Mouse (Mus musculus) myocyte (in vitro differentiated cells): ENCODE data around the gene Ssx2ip. TPM values are rescaled to one million over a fixed set of nuclear protein-coding genes. Genes with fewer than 3 reads are reported as not detected.

Experiments used
- H3K27me3 ChIP-seq: one replicate; pipeline ENCODE4 v1.6.1; 2011; ENCODE audit not compliant: control insufficient read depth, insufficient read depth, insufficient read length
- H3K36me3 ChIP-seq: one replicate; pipeline ENCODE4 v1.6.1; 2011; ENCODE audit not compliant: control insufficient read depth, insufficient read depth
- H3K4me2 ChIP-seq: one replicate; pipeline ENCODE4 v1.6.1; 2011; ENCODE audit warnings: low read depth, control low read depth
- H3K4me3 ChIP-seq: one replicate; pipeline ENCODE4 v1.5.1; 2011; ENCODE audit warnings: mild to moderate bottlenecking, control low read depth, moderate library complexity
- H3K79me2 ChIP-seq: one replicate; pipeline ENCODE4 v1.6.1; 2011; ENCODE audit not compliant: control insufficient read depth, insufficient read depth
- H3ac ChIP-seq: one replicate; pipeline ENCODE4 v1.6.1; 2011; ENCODE audit not compliant: control insufficient read depth, insufficient read length
- CEBPB ChIP-seq: IDR thresholded peaks from 2 replicates; pipeline ENCODE4 v1.6.1; 2011; ENCODE audit warnings: mild to moderate bottlenecking, moderate library complexity; ENCODE audit not compliant: poor library complexity, insufficient read depth, severe bottlenecking
- E2F4 ChIP-seq: IDR thresholded peaks from one replicate; pipeline ENCODE4 v1.6.1; 2011; ENCODE audit warnings: mild to moderate bottlenecking, control low read depth, moderate library complexity; ENCODE audit not compliant: insufficient read depth
- MAX ChIP-seq: IDR thresholded peaks from one replicate; pipeline ENCODE4 v1.6.1; 2011; ENCODE audit warnings: low read depth, mild to moderate bottlenecking, control low read depth
- MYOD1 ChIP-seq, 3 experiments: IDR thresholded peaks; one replicate each; pipeline ENCODE4 v1.6.1; 2011; ENCODE audit warnings: control low read depth in 2 of 3, low read depth in 2 of 3, mild to moderate bottlenecking in 2 of 3, moderate library complexity in 1 of 3; ENCODE audit not compliant: insufficient read length in 2 of 3, control insufficient read depth in 1 of 3
- MYOG ChIP-seq, 3 experiments: IDR thresholded peaks; one replicate each; pipeline ENCODE4 v1.6.1; 2011; ENCODE audit warnings: control low read depth in 2 of 3, low read depth in 2 of 3, mild to moderate bottlenecking in 2 of 3; ENCODE audit not compliant: insufficient read length in 2 of 3, control insufficient read depth in 1 of 3, insufficient read depth in 1 of 3
- POLR2A ChIP-seq: IDR thresholded peaks from one replicate; pipeline ENCODE4 v1.6.1; 2011; ENCODE audit warnings: low read depth, mild to moderate bottlenecking, control low read depth, moderate library complexity; ENCODE audit not compliant: insufficient read length
- POLR2AphosphoS2 ChIP-seq: IDR thresholded peaks from one replicate; pipeline ENCODE4 v1.6.1; 2011; ENCODE audit warnings: low read depth, control low read depth; ENCODE audit not compliant: insufficient read length
- REST ChIP-seq: IDR thresholded peaks from one replicate; pipeline ENCODE4 v1.6.1; 2011; ENCODE audit warnings: mild to moderate bottlenecking, control low read depth, moderate library complexity; ENCODE audit not compliant: insufficient read depth, insufficient read length
- SRF ChIP-seq: IDR thresholded peaks from one replicate; pipeline ENCODE4 v1.6.1; 2011; ENCODE audit warnings: low read depth; ENCODE audit not compliant: control insufficient read depth, insufficient read length
- TCF12 ChIP-seq: IDR thresholded peaks from one replicate; pipeline ENCODE4 v1.6.1; 2011; ENCODE audit warnings: mild to moderate bottlenecking, control low read depth; ENCODE audit not compliant: poor library complexity, insufficient read depth, severe bottlenecking
- TCF3 ChIP-seq: IDR thresholded peaks from one replicate; pipeline ENCODE4 v1.6.1; 2011; ENCODE audit warnings: low read depth, control low read depth; ENCODE audit not compliant: insufficient read length
- USF1 ChIP-seq: IDR thresholded peaks from one replicate; pipeline ENCODE4 v1.6.1; 2011; ENCODE audit warnings: low read depth, mild to moderate bottlenecking, control low read depth, moderate library complexity
- polyA plus RNA-seq: library from polyadenylated mRNA; unstranded; fragments of >200 nt; fragmentation: generic; extraction: Trizol; gene quantifications from one replicate; pipeline ENCODE4 v1.2.1, GENCODE M21; 2012; ENCODE audit warnings: missing spikeins

Gene Ssx2ip
- polyA plus RNA-seq, 1 experiment, result 13.5 TPM

- H3K36me3 ChIP-seq, result no peaks in the 10 kb centered on the region
- no peaks in the 10 kb centered on the region for H3K27me3 ChIP-seq
- no peaks in the 10 kb centered on the region for H3K79me2 ChIP-seq
Observed at GRCm38 (mm10) chr3:146378753-146379152, 25.7 kb upstream of the Ssx2ip start.

GRCm38 (mm10) chr3:146379740-146380466, 24.5 kb upstream of the Ssx2ip start:
- Histone ChIP-seq H3K27me3 (no peaks in the 10 kb centered on the region), H3K4me3 (no peak overlapping the region), H3K79me2 (no peaks in the 10 kb centered on the region), H3K4me2 (no peak overlapping the region), H3K36me3 (no peaks in the 10 kb centered on the region), H3ac (no peak overlapping the region)
- TF ChIP-seq USF1 (no peak), MYOD1 (IDR thresholded peaks at IDR 0.05; ENCODE audit: control insufficient read depth in 1 of 3, insufficient read length in 2 of 3, low read depth in 2 of 3) (no peak), POLR2A (no peak), REST (no peak), MAX (no peak), POLR2AphosphoS2 (no peak), TCF12 (no peak), SRF (no peak)

More at GRCm38 (mm10) chr3:146378753-146379152, 25.7 kb upstream of the Ssx2ip start:
- TF ChIP-seq MYOG (IDR thresholded peaks at IDR 0.05; ENCODE audit: control insufficient read depth in 1 of 3, insufficient read depth in 1 of 3, insufficient read length in 2 of 3, low read depth in 2 of 3), result no peak
- no peak for TF ChIP-seq E2F4
- no peak for TF ChIP-seq POLR2A
- no peak overlapping the region for H3K4me3 ChIP-seq
- H3K4me2 ChIP-seq, result no peak overlapping the region
- H3ac ChIP-seq, result no peak overlapping the region

GRCm38 (mm10) chr3:146380874-146381273, 23.6 kb upstream of the Ssx2ip start:
- Histone ChIP-seq H3K4me3 (no peak overlapping the region), H3K36me3 (no peaks in the 10 kb centered on the region), H3ac (no peak overlapping the region), H3K79me2 (no peaks in the 10 kb centered on the region), H3K27me3 (peaks cover 4% of the 10 kb centered on the region), H3K4me2 (no peak overlapping the region)
- TF ChIP-seq CEBPB (no peak), TCF3 (no peak), POLR2A (no peak), MAX (no peak), POLR2AphosphoS2 (no peak), SRF (no peak), MYOG (IDR thresholded peaks at IDR 0.05; ENCODE audit: control insufficient read depth in 1 of 3, insufficient read depth in 1 of 3, insufficient read length in 2 of 3, low read depth in 2 of 3) (no peak), E2F4 (no peak), MYOD1 (IDR thresholded peaks at IDR 0.05; ENCODE audit: control insufficient read depth in 1 of 3, insufficient read length in 2 of 3, low read depth in 2 of 3) (no peak), USF1 (no peak)

GRCm38 (mm10) chr3:146381471-146381870, 23.0 kb upstream of the Ssx2ip start:
- TF ChIP-seq MYOG (IDR thresholded peaks at IDR 0.05; ENCODE audit: control insufficient read depth in 1 of 3, insufficient read depth in 1 of 3, insufficient read length in 2 of 3, low read depth in 2 of 3) (no peak), REST (no peak), TCF12 (no peak), CEBPB (no peak), E2F4 (no peak), MYOD1 (IDR thresholded peaks at IDR 0.05; ENCODE audit: control insufficient read depth in 1 of 3, insufficient read length in 2 of 3, low read depth in 2 of 3) (no peak), POLR2AphosphoS2 (no peak), MAX (no peak), POLR2A (no peak), TCF3 (no peak), USF1 (no peak), SRF (no peak)

GRCm38 (mm10) chr3:146386800-146387199, 17.6 kb upstream of the Ssx2ip start:
- Histone ChIP-seq H3K36me3 (no peaks in the 10 kb centered on the region), H3K4me2 (no peak overlapping the region), H3K27me3 (peaks cover 5% of the 10 kb centered on the region), H3K4me3 (no peak overlapping the region), H3ac (no peak overlapping the region), H3K79me2 (no peaks in the 10 kb centered on the region)
- TF ChIP-seq MAX (no peak), USF1 (no peak), MYOG (IDR thresholded peaks at IDR 0.05; ENCODE audit: control insufficient read depth in 1 of 3, insufficient read depth in 1 of 3, insufficient read length in 2 of 3, low read depth in 2 of 3) (no peak), MYOD1 (IDR thresholded peaks at IDR 0.05; ENCODE audit: control insufficient read depth in 1 of 3, insufficient read length in 2 of 3, low read depth in 2 of 3) (no peak)

More at GRCm38 (mm10) chr3:146381471-146381870, 23.0 kb upstream of the Ssx2ip start:
- H3K4me3 ChIP-seq, result no peak overlapping the region
- H3ac ChIP-seq, result no peak overlapping the region
- no peak overlapping the region for H3K4me2 ChIP-seq
- H3K79me2 ChIP-seq, result no peaks in the 10 kb centered on the region
- peaks cover 5% of the 10 kb centered on the region for H3K27me3 ChIP-seq
- H3K36me3 ChIP-seq, result no peaks in the 10 kb centered on the region
